Mouse (Mus musculus) forebrain, postnatal 0 days (tissue): ENCODE data around the gene Pnpla2. TPM values are rescaled to one million over a fixed set of nuclear protein-coding genes. Genes with fewer than 3 reads are reported as not detected.

ENCODE experiments used
- ATAC-seq: fragments of 200-750 bp; cut with Nextera tagmentation; 2 replicates; pipeline ENCODE4 v1.8.0; 2017; ENCODE audit warnings: mild to moderate bottlenecking, moderate library complexity
- DNase-seq: peaks from one replicate; pipeline ENCODE4 v3.0.0-alpha.2; 2015
- H3K27ac ChIP-seq: fragments of 300-500 bp; sonication (generic); 2 replicates; pipeline ENCODE4 v1.5.1; 2014; ENCODE audit warnings: low read depth, mild to moderate bottlenecking, antibody characterized with exemption, low read length, moderate library complexity, mixed read lengths
- H3K27me3 ChIP-seq: fragments of 300-500 bp; sonication (generic); 2 replicates; pipeline ENCODE4 v1.6.1; 2014; ENCODE audit warnings: mild to moderate bottlenecking, low read length, mixed read lengths; ENCODE audit not compliant: insufficient read depth
- H3K36me3 ChIP-seq: fragments of 300-500 bp; sonication (generic); 2 replicates; pipeline ENCODE4 v1.6.1; 2014; ENCODE audit warnings: mild to moderate bottlenecking, moderate library complexity; ENCODE audit not compliant: insufficient read depth
- H3K4me1 ChIP-seq: fragments of 300-500 bp; sonication (generic); 2 replicates; pipeline ENCODE4 v1.6.1; 2014; ENCODE audit warnings: antibody characterized with exemption; ENCODE audit not compliant: insufficient read depth
- H3K4me2 ChIP-seq: fragments of 300-500 bp; sonication (generic); 2 replicates; pipeline ENCODE4 v1.6.1; 2014; ENCODE audit warnings: low read depth, mild to moderate bottlenecking, moderate library complexity
- H3K4me3 ChIP-seq: fragments of 300-500 bp; sonication (generic); 2 replicates; pipeline ENCODE4 v1.5.1; 2014; ENCODE audit warnings: low read depth, low read length, mixed read lengths
- H3K9ac ChIP-seq: fragments of 300-500 bp; sonication (generic); 2 replicates; pipeline ENCODE4 v1.6.1; 2014; ENCODE audit warnings: mild to moderate bottlenecking
- H3K9me3 ChIP-seq: fragments of 300-500 bp; sonication (generic); 2 replicates; pipeline ENCODE4 v1.6.1; 2016; ENCODE audit warnings: low read length
- CTCF ChIP-seq: sonication (generic); IDR thresholded peaks from 2 replicates; pipeline ENCODE4 v1.5.1; 2016; ENCODE audit warnings: antibody characterized with exemption, control low read depth, low read depth
- WGBS: fragments of 180-500 bp; shearing (Covaris S2); extraction: QIAGEN DNeasy Blood & Tissue Kit; methylation state at CpG from one replicate; pipeline ENCODE4 v1.1.7; 2014; 5-methylcytosine and 5-hydroxymethylcytosine counted together
- polyA plus RNA-seq: library from polyadenylated mRNA; unstranded; fragments of >200 nt; fragmentation: Nextera tagmentation; extraction: Ambion mirVana; gene quantifications from 2 replicates; pipeline ENCODE4 v1.2.1, GENCODE M21; 2015
- total RNA-seq: library from RNA; depleted of rRNA; stranded (reverse); fragments of >200 nt; gene quantifications from 2 replicates; pipeline ENCODE4 v1.2.3, GENCODE M21; 2014

Gene Pnpla2
- total and polyA plus RNA-seq, 2 experiments from 2014 or later: 7.7 to 22.4 TPM

DNA sequence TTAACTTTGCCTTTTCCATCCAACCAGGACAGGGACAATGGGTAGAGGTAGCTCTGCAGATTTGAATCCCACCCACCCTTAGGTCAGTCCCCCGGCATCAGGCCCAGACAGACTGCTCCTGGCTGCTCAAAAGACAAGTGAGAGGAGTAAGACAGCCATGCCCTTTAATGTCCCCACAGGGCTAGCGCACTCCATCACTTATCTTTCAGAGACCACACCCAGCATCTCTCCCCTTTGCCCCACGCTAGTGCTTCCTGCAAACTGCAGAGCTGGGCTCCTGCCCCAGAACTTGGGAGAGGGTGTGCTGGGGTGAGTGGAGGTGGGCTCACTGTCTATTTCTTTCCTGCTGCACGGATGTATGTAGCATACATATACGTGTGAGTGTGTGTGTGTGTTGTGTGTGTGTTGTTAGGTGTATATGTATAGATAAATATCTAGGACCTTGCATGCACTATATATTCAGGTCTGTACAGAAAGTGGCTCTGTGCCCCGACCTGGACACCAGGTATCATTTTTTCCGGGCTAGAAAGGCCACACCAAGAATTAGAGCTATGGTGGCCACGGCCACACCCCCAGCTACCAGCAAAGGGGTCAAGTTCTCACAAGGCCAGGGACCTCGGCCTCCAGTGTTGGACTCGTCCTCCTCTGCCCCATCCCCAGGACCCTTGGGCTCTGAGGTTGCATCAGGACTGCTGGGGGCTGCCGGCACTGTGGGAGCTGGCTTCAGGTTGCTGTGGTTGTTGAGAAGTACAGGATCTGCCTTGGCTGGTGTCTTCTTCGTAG is 27.9 kb upstream of the Pnpla2 start:
- TF ChIP-seq CTCF: no peak
- Histone ChIP-seq H3K27me3 (no peaks in the 10 kb centered on the region), H3K4me3 (no peak overlapping the region), H3K4me1 (0 out of 2 replicates have a peak, but pooled peaks cover 8% of the 10 kb centered on the region), H3K27ac (no peak overlapping the region), H3K36me3 (peaks cover 30% of the 10 kb centered on the region), H3K9me3 (no peaks in the 10 kb centered on the region), H3K4me2 (no peak overlapping the region), H3K9ac (no peak overlapping the region)
- no peak for ATAC-seq
- DNase-seq: no peak
- 90% methylated on average over 12 of the region's 12 CpGs for WGBS

DNA sequence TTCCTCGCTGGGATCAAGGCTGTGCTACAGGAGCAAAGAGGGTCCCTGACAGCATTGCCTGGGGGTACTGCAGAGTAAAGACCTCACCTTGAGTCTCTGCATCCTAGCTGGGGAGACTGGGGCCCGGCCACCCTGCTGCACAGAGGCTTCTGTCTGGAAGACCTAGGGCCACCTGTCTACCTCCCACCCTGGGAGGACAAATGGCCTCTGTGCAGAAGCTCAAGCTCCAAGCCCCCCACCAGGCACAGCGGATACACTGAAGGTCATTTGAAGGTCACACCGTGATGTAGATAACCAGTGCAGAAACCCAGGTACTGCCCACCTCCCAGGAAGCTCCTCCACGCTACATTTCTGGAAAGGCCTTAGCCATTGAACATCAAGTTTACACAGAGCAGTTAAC is 26.3 kb upstream of the Pnpla2 start:
- H3K36me3 ChIP-seq: peaks cover 46% of the 10 kb centered on the region
- ATAC-seq: no peak
- peak overlapping the region; percentile 77 for H3K27ac ChIP-seq
- no peaks in the 10 kb centered on the region for H3K27me3 ChIP-seq
- DNase-seq: no peak
- H3K4me1 ChIP-seq: peaks cover 12% of the 10 kb centered on the region
- WGBS: 50% methylated on average over 5 of the region's 5 CpGs
- peak overlapping the region; percentile 71 for H3K9ac ChIP-seq
- no peak for TF ChIP-seq CTCF
- peak overlapping the region; percentile 45 for H3K4me3 ChIP-seq
- peak overlapping the region; percentile 75 for H3K4me2 ChIP-seq
- H3K9me3 ChIP-seq: no peaks in the 10 kb centered on the region

DNA sequence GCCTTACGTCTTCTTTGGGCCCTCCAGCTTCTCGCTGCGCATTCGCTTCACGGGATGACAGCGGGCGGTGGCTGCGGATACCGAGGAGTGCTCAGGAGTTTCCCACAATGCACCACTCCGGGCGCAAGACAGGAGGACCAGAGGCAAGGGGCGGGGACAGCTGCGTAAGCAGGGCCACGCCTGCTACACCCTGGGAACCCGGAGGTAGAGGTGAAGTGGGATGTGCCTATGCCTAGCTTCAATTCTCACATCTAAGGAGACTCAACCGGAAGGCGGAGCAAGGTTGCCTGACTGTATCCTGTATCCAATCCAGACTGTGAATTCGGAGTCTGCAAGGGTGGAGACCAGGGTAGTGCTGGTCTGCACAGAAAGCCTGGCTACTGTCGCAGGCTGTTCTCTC is 25.7 kb upstream of the Pnpla2 start, which contains the start of gene Cend1:
TSS of gene Cend1 (minus strand) at position 182 of the 400 bp plus-strand sequence.
- ATAC-seq (peak; percentile 90), DNase-seq (peak; percentile 82)
- Histone ChIP-seq H3K4me2 (peak within 1 kb of the TSS; percentile 75), H3K4me3 (peak within 1 kb of the TSS; percentile 45), H3K27me3 (no peaks in the 10 kb centered on the region), H3K36me3 (peaks cover 48% of the 10 kb centered on the region), H3K9ac (peak within 1 kb of the TSS; percentile 71), H3K4me1 (peaks cover 16% of the 10 kb centered on the region), H3K9me3 (no peaks in the 10 kb centered on the region), H3K27ac (peak within 1 kb of the TSS; percentile 77)
- peak; percentile 38 for TF ChIP-seq CTCF
- 2% methylated on average over 19 of the region's 19 CpGs for WGBS

DNA sequence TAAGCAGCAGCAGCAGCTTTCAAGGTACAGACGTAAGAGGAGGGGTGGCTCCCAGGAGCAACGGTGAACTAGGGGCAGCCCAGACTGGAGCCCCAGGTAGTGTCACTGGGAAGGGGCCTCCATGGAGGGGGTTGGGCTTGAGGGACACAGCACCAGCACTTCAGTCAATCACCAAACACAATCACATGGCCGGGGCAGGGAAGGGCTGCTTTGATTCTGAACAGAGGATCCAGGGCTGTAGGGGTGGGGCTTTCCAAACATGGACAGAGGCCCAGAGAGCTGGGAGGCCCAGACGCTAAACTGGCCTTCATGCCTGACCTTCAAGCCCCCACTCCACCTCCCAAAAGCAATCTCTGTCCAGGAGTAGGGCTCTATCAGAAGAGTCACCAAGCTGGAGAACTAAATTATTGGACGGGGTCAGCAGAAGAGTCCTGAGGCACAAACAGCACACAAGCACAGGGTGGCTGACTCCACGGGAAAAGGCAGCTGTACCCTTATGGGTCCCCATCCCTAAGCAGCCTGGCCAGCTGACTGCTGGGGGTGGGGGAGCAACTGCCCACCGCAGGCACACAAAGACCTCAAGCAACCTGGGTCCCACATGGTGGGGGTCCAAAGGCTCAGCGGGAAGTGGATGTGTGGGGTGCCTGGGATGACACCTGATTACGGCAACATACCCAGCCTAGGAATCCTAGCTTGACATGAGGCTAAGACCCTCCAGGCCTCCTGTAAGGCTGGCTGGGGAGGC is 25.0 kb upstream of the Pnpla2 start:
- H3K4me1 ChIP-seq: peaks cover 18% of the 10 kb centered on the region
- no peak for TF ChIP-seq CTCF
- H3K27ac ChIP-seq: 0 out of 2 replicates have a peak overlapping the region, but pooled peaks have one; percentile 77
- peaks cover 48% of the 10 kb centered on the region for H3K36me3 ChIP-seq
- H3K9me3 ChIP-seq: no peaks in the 10 kb centered on the region
- H3K4me3 ChIP-seq: peak overlapping the region; percentile 45; the same call in 1 of the 2 replicates
- DNase-seq (no peak), ATAC-seq (no peak)
- H3K27me3 ChIP-seq: no peaks in the 10 kb centered on the region
- H3K9ac ChIP-seq: peak overlapping the region; percentile 71; the same call in 1 of the 2 replicates
- peak overlapping the region; percentile 75 for H3K4me2 ChIP-seq
- 65% methylated on average over 9 of the region's 9 CpGs for WGBS

DNA sequence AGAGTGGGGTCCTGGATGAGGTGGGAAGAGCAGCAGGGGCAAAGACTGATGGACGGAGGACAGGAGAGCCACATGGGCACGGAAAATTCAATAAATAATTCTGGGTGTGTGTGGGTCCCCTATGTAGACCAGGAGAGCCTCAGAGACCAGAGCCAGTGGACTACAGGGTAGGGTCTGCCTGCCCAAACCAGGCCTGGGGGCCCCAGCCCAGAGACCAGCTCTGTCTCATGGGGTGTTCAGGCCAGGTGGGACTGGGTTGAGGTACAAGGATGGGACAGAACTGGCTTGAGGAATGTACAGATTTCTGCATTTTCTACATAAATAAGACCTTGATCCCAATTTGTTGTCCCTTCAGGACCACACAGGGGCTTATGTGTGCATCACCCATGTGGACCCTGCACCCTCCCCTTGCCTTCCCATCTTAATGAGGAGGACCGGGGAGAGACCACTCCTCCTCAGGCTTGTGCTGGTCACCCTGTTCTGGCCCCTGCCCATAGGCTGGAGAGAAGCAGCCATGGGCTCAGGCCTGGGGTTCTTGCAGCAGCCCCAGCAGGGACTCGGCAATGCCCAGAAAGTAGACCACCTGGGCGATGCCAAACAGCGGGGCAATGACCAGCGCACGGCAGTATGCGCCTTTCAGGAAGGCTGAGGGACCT is 24.3 kb upstream of the Pnpla2 start:
- no peak for ATAC-seq
- Histone ChIP-seq H3K4me3 (no peak overlapping the region), H3K4me1 (peaks cover 22% of the 10 kb centered on the region), H3K4me2 (no peak overlapping the region), H3K9me3 (no peaks in the 10 kb centered on the region), H3K27ac (no peak overlapping the region), H3K36me3 (peaks cover 48% of the 10 kb centered on the region), H3K9ac (no peak overlapping the region), H3K27me3 (no peaks in the 10 kb centered on the region)
- WGBS: 95% methylated on average over 9 of the region's 9 CpGs
- DNase-seq: no peak
- TF ChIP-seq CTCF: no peak

DNA sequence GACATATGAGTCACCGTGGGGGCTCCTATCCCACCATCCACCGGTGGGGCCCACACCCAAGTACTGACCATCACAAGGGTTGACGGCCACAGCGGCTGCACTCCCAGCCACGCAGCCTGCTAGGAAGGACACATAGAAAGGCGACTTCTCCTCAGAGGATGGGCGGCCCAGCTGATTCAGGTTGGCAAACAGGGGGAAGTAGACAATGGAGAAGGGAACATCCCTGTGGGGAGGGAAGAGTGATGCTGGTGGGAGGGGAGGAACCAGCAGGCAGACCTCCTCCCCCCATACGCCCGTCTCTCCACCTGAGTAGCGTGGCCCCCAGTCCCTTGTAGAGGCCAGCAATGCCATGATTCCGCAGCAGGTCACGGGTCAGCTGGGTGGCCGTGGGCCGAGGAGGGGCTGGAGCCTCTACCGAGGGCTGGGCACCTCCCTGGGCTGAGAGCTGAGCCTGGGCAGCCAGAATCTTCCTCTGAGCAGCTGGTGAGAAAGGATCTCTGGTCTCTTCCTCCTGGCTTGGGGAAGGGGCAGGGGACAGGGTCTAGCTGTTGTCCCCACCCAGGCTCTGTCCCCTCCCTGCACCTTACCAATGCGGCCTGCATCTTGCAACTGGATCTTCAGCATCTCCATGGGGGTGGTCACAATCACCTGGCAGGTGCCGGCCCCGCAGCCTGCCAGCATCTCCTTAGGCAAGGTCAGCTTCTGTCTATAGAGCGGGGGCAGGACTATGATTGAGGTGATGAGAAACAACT is 23.4 kb upstream of the Pnpla2 start:
- DNase-seq (no peak), ATAC-seq (no peak)
- TF ChIP-seq CTCF: no peak
- WGBS: 94% methylated on average over 19 of the region's 19 CpGs
- Histone ChIP-seq H3K9ac (no peak overlapping the region), H3K9me3 (no peaks in the 10 kb centered on the region), H3K4me1 (peaks cover 29% of the 10 kb centered on the region), H3K27me3 (no peaks in the 10 kb centered on the region), H3K27ac (no peak overlapping the region), H3K36me3 (peaks cover 43% of the 10 kb centered on the region), H3K4me3 (no peak overlapping the region), H3K4me2 (no peak overlapping the region)
